Mouse (Mus musculus): ENCODE measurements at regions not wholly inside any gene's neighbourhood (a gene's known extent, or its start where the extent isn't known, plus 50 kb on each side); places are given as distances from the start of the nearest gene placed in this dataset. TPM values are rescaled to one million over a fixed set of nuclear protein-coding genes. Genes with fewer than 3 reads are reported as not detected.

- H3K4me1 ChIP-seq (ENCODE audit: control insufficient read depth in 2 of 2, insufficient read depth in 2 of 2, low read length in 2 of 2), result no peaks in the 10 kb centered on the region
- no peak overlapping the region for H3K4me2 ChIP-seq (ENCODE audit: low read length)
- whole genome bisulfite sequencing, result 82% methylated on average over 4 of the region's 4 CpGs
- H3K9ac ChIP-seq (ENCODE audit: low read length), result no peak overlapping the region
- no peak for ATAC-seq (ENCODE audit: insufficient number of reproducible peaks, insufficient read depth, low FRiP score, low read depth)
- H3K27me3 ChIP-seq (ENCODE audit: control insufficient read depth, insufficient read depth, low read length), result no peaks in the 10 kb centered on the region
- no peak overlapping the region for H3K27ac ChIP-seq (replicated peaks in 1 of 2; ENCODE audit: control insufficient read depth in 1 of 2, insufficient read depth in 1 of 2, low read depth in 2 of 2, low read length in 2 of 2)
- H3K4me3 ChIP-seq (ENCODE audit: control insufficient read depth in 1 of 2, insufficient read depth in 1 of 2, low read depth in 1 of 2, low read length in 2 of 2), result no peak overlapping the region
- no peaks in the 10 kb centered on the region for H3K36me3 ChIP-seq (ENCODE audit: control insufficient read depth, insufficient read depth, low read length)
- H3K9me3 ChIP-seq (ENCODE audit: control insufficient read depth, low read length), result no peaks in the 10 kb centered on the region
These were observed 50.2 kb upstream of the Egfr start for GRCm38 (mm10) chr11:16701826-16702225.

Small RNA genes in the stretch of these regions (microRNA-seq; reads per million reads assigned to microRNA genes)
- not detected for gene Gm24714
